Mouse (Mus musculus): ENCODE data around the gene Kcnk3. TPM values are rescaled to one million over a fixed set of nuclear protein-coding genes. Genes with fewer than 3 reads are reported as not detected.

Gene Kcnk3
- polyA plus RNA-seq, 1 experiment from 2014 or later: 28.9 TPM

DNA sequence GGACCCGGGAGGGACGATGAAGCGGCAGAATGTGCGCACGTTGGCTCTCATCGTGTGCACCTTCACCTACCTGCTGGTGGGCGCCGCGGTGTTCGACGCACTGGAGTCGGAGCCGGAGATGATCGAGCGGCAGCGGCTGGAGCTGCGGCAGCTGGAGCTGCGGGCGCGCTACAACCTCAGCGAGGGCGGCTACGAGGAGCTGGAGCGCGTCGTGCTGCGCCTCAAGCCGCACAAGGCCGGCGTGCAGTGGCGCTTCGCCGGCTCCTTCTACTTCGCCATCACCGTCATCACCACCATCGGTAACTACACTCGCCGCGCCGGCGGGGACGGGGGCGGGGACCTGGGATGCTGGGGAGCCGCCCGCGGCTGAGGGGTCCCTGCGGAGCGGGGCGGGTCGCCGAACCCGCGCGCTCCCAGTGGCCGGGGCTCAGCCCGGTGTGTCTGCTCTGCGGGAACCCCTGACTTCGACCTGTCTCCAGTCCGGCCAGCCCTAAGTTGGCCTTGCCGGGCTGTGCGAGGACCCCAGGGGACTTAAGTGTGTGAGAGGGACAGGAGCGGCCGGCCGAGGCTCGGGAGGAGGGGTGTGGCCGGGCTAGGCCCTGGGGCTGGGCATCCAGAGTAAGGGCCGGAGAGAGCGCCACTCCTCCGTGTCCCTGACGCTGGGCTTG, 465 bp downstream of the Kcnk3 start:
- Histone ChIP-seq H3K27me3 (replicated peaks) (peaks cover 31% of the 10 kb centered on the region), H3K4me1 (peaks cover 73% of the 10 kb centered on the region), H3K4me2 (peak overlapping the region; percentile 94), H3K4me3 (peak overlapping the region; percentile 71), H3K9ac (peak overlapping the region; percentile 86), H3K9me3 (no peaks in the 10 kb centered on the region), H3K36me3 (no peaks in the 10 kb centered on the region), H3K27ac (replicated peaks) (peak overlapping the region; percentile 85)
- WGBS: under 1% methylated on average over 70 of the region's 70 CpGs
- peak; percentile 3; the same call in 1 of the 2 replicates for ATAC-seq (ENCODE audit: extremely low read depth, insufficient number of reproducible peaks, low FRiP score, low TSS enrichment)

- Histone ChIP-seq H3K4me2 (peak overlapping the region; percentile 94), H3K36me3 (no peaks in the 10 kb centered on the region), H3K9ac (peak overlapping the region; percentile 86), H3K27ac (replicated peaks) (peak overlapping the region; percentile 85), H3K4me3 (peak overlapping the region; percentile 71), H3K27me3 (replicated peaks) (peaks cover 26% of the 10 kb centered on the region), H3K4me1 (peaks cover 77% of the 10 kb centered on the region), H3K9me3 (no peaks in the 10 kb centered on the region)
- 37% methylated on average over 4 of the region's 4 CpGs for WGBS
- ATAC-seq (ENCODE audit: extremely low read depth, insufficient number of reproducible peaks, low FRiP score, low TSS enrichment): no peak
These were observed 1.1 kb downstream of the Kcnk3 start for GRCm38 (mm10) chr5:30589069-30589468.

DNA sequence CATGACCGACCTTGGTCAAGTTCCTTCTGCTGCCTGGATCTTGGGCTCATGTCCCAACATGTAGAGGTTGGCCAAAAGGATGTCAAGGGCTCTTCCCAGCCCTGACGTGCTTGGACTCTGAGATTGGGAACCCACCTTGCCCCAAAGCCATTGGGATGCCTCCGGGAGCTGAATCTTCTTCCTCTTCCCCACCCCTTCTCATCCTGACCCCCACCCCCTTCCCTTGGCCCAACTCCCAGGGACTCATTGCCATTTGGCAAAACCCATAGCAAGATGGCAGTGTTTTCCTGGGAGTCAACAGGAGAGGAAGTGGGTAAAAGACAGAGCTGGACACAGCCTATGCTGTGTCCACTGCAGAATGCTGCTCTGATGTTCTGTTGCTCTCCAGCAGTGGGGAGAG, 1.6 kb downstream of the Kcnk3 start:
- ATAC-seq (ENCODE audit: extremely low read depth, insufficient number of reproducible peaks, low FRiP score, low TSS enrichment): no peak
- Histone ChIP-seq H3K27me3 (replicated peaks) (peaks cover 26% of the 10 kb centered on the region), H3K9me3 (no peaks in the 10 kb centered on the region), H3K4me3 (peak overlapping the region; percentile 71), H3K4me2 (peak overlapping the region; percentile 94), H3K27ac (replicated peaks) (peak overlapping the region; percentile 85; the same call in 1 of the 2 replicates), H3K9ac (peak overlapping the region; percentile 86), H3K4me1 (peaks cover 82% of the 10 kb centered on the region), H3K36me3 (no peaks in the 10 kb centered on the region)
- 47% methylated on average over 3 of the region's 3 CpGs for WGBS

DNA sequence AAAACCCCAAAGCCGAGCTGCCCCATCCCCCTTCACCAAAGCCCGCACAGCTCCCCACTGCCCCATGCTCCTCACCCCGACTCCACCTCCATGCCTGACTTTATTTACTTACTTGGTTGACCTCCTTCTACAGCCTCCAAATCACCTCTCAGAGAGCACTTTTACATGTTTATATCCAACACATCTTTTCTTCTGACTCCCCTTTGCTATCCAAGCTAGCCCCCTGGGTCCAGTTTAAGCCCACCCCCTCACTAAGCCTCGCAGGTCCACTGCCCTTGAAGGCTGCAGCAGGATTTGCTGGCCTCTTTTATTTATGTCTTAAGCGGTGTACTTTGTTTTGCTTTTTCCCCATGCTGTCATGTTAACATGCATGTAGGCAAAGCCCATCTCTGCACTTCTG, 2.3 kb downstream of the Kcnk3 start:
- Histone ChIP-seq H3K4me3 (peak overlapping the region; percentile 71; the same call in 1 of the 2 replicates), H3K27ac (replicated peaks) (no peak overlapping the region), H3K4me1 (peaks cover 89% of the 10 kb centered on the region), H3K9ac (peak overlapping the region; percentile 86), H3K4me2 (peak overlapping the region; percentile 94), H3K9me3 (no peaks in the 10 kb centered on the region), H3K36me3 (no peaks in the 10 kb centered on the region), H3K27me3 (replicated peaks) (peaks cover 26% of the 10 kb centered on the region)
- 69% methylated on average over 5 of the region's 5 CpGs for WGBS
- no peak for ATAC-seq (ENCODE audit: extremely low read depth, insufficient number of reproducible peaks, low FRiP score, low TSS enrichment)

DNA sequence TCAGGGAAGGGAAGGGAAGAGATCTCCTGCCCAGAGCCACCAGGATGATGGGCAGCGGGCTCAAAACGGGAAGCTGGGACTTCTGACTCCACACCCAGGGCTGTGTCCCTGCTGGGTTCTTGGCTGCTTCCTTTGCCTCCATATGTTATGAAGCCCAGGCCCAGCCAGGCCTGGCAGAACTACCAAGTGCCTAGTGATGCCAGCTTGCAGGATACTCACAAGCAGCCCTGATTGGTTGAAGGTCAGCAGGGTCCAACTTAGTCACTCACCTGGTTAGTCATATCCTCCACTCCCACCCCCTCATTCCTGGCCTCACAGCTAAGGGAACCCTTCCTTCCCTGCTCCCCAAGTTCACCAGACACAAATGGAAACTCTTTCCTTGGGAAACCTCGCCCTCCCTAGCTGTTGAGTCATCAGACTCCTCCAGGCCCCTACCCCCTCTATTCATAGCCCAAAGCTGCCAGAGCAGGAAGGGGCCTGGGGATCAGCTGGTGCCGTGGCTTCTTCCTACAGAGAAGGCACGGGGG, 3.3 kb downstream of the Kcnk3 start:
- peak overlapping the region; percentile 88 for H3K27ac ChIP-seq (replicated peaks)
- H3K9me3 ChIP-seq: no peaks in the 10 kb centered on the region
- no peaks in the 10 kb centered on the region for H3K36me3 ChIP-seq
- H3K27me3 ChIP-seq (replicated peaks): peaks cover 26% of the 10 kb centered on the region
- no peak for ATAC-seq (ENCODE audit: extremely low read depth, insufficient number of reproducible peaks, low FRiP score, low TSS enrichment)
- peak overlapping the region; percentile 94 for H3K4me2 ChIP-seq
- peaks cover 95% of the 10 kb centered on the region for H3K4me1 ChIP-seq
- peak overlapping the region; percentile 86; the same call in 1 of the 2 replicates for H3K9ac ChIP-seq
- WGBS: 47% methylated on average over 5 of the region's 5 CpGs
- no peak overlapping the region for H3K4me3 ChIP-seq

DNA sequence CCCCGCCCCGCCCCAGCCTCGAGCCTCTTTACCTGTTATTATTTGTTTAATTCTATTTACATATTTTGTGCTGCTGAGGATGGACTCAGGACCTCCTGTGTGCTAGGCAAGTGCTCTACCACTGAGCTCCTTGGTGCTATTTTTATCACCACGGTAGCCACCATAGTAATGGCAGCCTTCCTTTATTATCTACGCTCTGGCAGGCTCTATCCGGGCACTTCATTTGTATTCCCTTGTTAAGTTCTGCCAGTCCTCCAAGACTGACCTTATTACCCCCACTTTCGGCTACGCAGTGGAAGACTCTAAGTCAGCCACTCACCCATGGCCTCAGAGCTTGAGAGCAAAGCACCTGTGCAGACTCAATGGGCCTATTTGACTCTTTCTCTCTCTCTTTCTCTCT, 3.8 kb downstream of the Kcnk3 start:
- Histone ChIP-seq H3K9ac (no peak overlapping the region), H3K9me3 (no peaks in the 10 kb centered on the region), H3K27ac (replicated peaks) (peak overlapping the region; percentile 88), H3K4me2 (peak overlapping the region; percentile 94), H3K4me3 (no peak overlapping the region), H3K27me3 (replicated peaks) (peaks cover 26% of the 10 kb centered on the region), H3K4me1 (peaks cover 92% of the 10 kb centered on the region), H3K36me3 (no peaks in the 10 kb centered on the region)
- WGBS: 54% methylated on average over 8 of the region's 8 CpGs
- ATAC-seq (ENCODE audit: extremely low read depth, insufficient number of reproducible peaks, low FRiP score, low TSS enrichment): no peak

DNA sequence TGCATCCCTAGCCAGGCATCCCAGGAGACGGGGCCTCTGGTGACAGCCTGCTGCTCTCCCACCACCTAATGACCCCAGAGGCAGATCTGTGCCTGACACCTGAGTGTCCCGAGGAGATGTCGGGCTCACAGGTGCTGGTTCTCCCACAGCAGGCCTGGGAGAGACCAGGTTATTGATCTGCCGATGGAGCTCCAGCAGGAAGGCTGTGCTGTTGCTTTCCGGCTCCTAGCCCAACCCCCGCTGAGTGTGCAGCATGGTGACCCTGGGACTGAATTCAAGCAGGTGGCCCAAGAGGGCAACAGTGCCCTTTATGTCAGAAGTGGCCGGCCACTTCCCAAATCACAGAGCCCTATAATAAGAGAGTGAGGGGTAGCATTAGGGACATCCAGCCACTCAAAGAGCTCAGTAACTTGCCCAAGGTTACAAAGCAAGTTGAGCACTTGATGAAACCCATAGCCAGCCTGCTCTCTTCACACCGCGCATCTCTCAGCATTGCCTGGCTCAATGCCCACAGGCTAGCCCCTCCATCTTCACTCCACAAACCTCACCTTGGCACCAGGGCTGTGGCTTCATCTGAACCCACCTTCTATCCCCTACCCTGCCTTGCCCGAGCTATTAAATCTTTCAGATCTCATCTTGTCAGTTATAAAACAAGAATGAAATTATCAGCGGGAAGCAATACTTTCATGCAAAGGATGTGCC, 4.5 kb downstream of the Kcnk3 start:
- 72% methylated on average over 11 of the region's 11 CpGs for WGBS
- Histone ChIP-seq H3K36me3 (no peaks in the 10 kb centered on the region), H3K27ac (replicated peaks) (peak overlapping the region; percentile 88), H3K9ac (peak overlapping the region; percentile 28; the same call in 1 of the 2 replicates), H3K4me1 (peaks cover 85% of the 10 kb centered on the region), H3K4me3 (no peak overlapping the region), H3K27me3 (replicated peaks) (peaks cover 26% of the 10 kb centered on the region), H3K4me2 (peak overlapping the region; percentile 94; the same call in 1 of the 2 replicates), H3K9me3 (no peaks in the 10 kb centered on the region)
- ATAC-seq (ENCODE audit: extremely low read depth, insufficient number of reproducible peaks, low FRiP score, low TSS enrichment): no peak

- peak overlapping the region; percentile 14 for H3K4me2 ChIP-seq
- H3K36me3 ChIP-seq: no peaks in the 10 kb centered on the region
- H3K27ac ChIP-seq (replicated peaks): peak overlapping the region; percentile 88
- H3K9ac ChIP-seq: peak overlapping the region; percentile 69
- peaks cover 81% of the 10 kb centered on the region for H3K4me1 ChIP-seq
- no peaks in the 10 kb centered on the region for H3K9me3 ChIP-seq
- no peak overlapping the region for H3K4me3 ChIP-seq
- no peak for ATAC-seq (ENCODE audit: extremely low read depth, insufficient number of reproducible peaks, low FRiP score, low TSS enrichment)
- peaks cover 25% of the 10 kb centered on the region for H3K27me3 ChIP-seq (replicated peaks)
- 53% methylated on average over 11 of the region's 11 CpGs for WGBS
These were observed 5.4 kb downstream of the Kcnk3 start for GRCm38 (mm10) chr5:30593360-30593759.

- WGBS: 16% methylated on average over 10 of the region's 10 CpGs
- no peak; the same call in 1 of the 2 replicates for ATAC-seq (ENCODE audit: extremely low read depth, insufficient number of reproducible peaks, low FRiP score, low TSS enrichment)
- no peaks in the 10 kb centered on the region for H3K9me3 ChIP-seq
- H3K27ac ChIP-seq (replicated peaks): peak overlapping the region; percentile 88
- peaks cover 19% of the 10 kb centered on the region for H3K27me3 ChIP-seq (replicated peaks)
- no peaks in the 10 kb centered on the region for H3K36me3 ChIP-seq
- H3K9ac ChIP-seq: peak overlapping the region; percentile 69
- H3K4me1 ChIP-seq: peaks cover 75% of the 10 kb centered on the region
- no peak overlapping the region for H3K4me3 ChIP-seq
- peak overlapping the region; percentile 14 for H3K4me2 ChIP-seq
These were observed 6.0 kb downstream of the Kcnk3 start for GRCm38 (mm10) chr5:30593811-30594504.

- peak overlapping the region; percentile 88 for H3K27ac ChIP-seq (replicated peaks)
- H3K27me3 ChIP-seq (replicated peaks): peaks cover 8% of the 10 kb centered on the region; the same call in 1 of the 2 replicates
- H3K4me2 ChIP-seq: no peak overlapping the region; the same call in 1 of the 2 replicates
- no peaks in the 10 kb centered on the region for H3K36me3 ChIP-seq
- peak overlapping the region; percentile 69; the same call in 1 of the 2 replicates for H3K9ac ChIP-seq
- ATAC-seq (ENCODE audit: extremely low read depth, insufficient number of reproducible peaks, low FRiP score, low TSS enrichment): no peak
- 24% methylated on average over 6 of the region's 6 CpGs for WGBS
- H3K4me1 ChIP-seq: peaks cover 64% of the 10 kb centered on the region
- H3K9me3 ChIP-seq: no peaks in the 10 kb centered on the region
- no peak overlapping the region for H3K4me3 ChIP-seq
These were observed 7.1 kb downstream of the Kcnk3 start for GRCm38 (mm10) chr5:30594953-30595560.
